Mouse (Mus musculus) forebrain, embryonic 15.5 days (tissue): ENCODE measurements around the gene Zbed4. TPM values are rescaled to one million over a fixed set of nuclear protein-coding genes. Genes with fewer than 3 reads are reported as not detected.

Experiments
- ATAC-seq: fragments of 200-750 bp; cut with Nextera tagmentation; replicated peaks from 2 replicates; pipeline ENCODE4 v1.8.0; 2017; ENCODE audit warnings: mild to moderate bottlenecking, moderate TSS enrichment, moderate library complexity
- H3K27ac ChIP-seq: fragments of 300-500 bp; sonication (generic); replicated peaks from 2 replicates; pipeline ENCODE4 v1.5.1; 2015; ENCODE audit warnings: mild to moderate bottlenecking, inconsistent platforms
- H3K27me3 ChIP-seq: fragments of 300-500 bp; sonication (generic); 2 replicates; pipeline ENCODE4 v1.6.1; 2015; ENCODE audit warnings: inconsistent platforms
- H3K36me3 ChIP-seq: fragments of 300-500 bp; sonication (generic); 2 replicates; pipeline ENCODE4 v1.6.1; 2015; ENCODE audit warnings: mild to moderate bottlenecking, inconsistent platforms
- H3K4me1 ChIP-seq: fragments of 300-500 bp; sonication (generic); 2 replicates; pipeline ENCODE4 v1.6.1; 2015; ENCODE audit warnings: inconsistent platforms
- H3K4me2 ChIP-seq: fragments of 300-500 bp; sonication (generic); replicated peaks from 2 replicates; pipeline ENCODE4 v1.6.1; 2015; ENCODE audit warnings: mild to moderate bottlenecking, inconsistent platforms
- H3K4me3 ChIP-seq: fragments of 300-500 bp; sonication (generic); 2 replicates; pipeline ENCODE4 v1.5.1; 2015; ENCODE audit warnings: mild to moderate bottlenecking, inconsistent platforms
- H3K9ac ChIP-seq: fragments of 300-500 bp; sonication (generic); replicated peaks from 2 replicates; pipeline ENCODE4 v1.6.1; 2015; ENCODE audit warnings: mild to moderate bottlenecking, inconsistent platforms
- H3K9me3 ChIP-seq: fragments of 300-500 bp; sonication (generic); 2 replicates; pipeline ENCODE4 v1.6.1; 2016; ENCODE audit warnings: inconsistent platforms
- WGBS: fragments of 180-500 bp; shearing (Covaris S2); methylation state at CpG from one replicate; pipeline ENCODE4 v1.1.7; 2015; ENCODE audit warnings: mixed read lengths; 5-methylcytosine and 5-hydroxymethylcytosine counted together
- polyA plus RNA-seq: library from polyadenylated mRNA; unstranded; fragments of >200 nt; fragmentation: Nextera tagmentation; extraction: Ambion mirVana; gene quantifications from 2 replicates; pipeline ENCODE4 v1.2.1, GENCODE M21; 2015

Zbed4 gene
- polyA plus RNA-seq, 1 experiment from 2014 or later: 23.0 TPM

DNA sequence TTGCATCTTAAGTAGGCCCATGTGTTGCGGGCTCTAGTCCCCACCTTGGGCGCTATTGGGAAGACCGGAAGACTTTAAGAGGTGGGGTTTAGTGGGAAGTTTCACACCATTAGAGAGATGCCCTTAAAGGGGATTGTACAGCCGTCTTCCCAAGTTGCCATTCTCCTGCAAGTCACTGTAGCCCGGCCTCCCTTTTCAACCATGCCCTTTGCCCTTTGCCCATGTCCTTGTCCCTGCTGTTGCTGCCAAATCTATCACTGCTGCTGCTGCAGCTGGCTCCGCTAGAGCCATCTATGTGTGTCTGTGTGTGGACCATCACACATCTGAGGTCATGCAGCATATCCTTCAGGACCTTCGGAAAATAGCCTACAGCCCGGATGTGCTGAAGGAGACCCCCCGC lies 81.1 kb downstream of the Zbed4 start:
- whole genome bisulfite sequencing: 87% methylated on average over 9 of the region's 9 CpGs

More for the DNA sequence above, 81.1 kb downstream of the Zbed4 start:
- Histone ChIP-seq H3K4me1 (peaks cover 7% of the 10 kb centered on the region), H3K27me3 (no peaks in the 10 kb centered on the region), H3K36me3 (no peaks in the 10 kb centered on the region), H3K9me3 (no peaks in the 10 kb centered on the region), H3K4me3 (no peak overlapping the region), H3K9ac (no peak overlapping the region), H3K4me2 (no peak overlapping the region), H3K27ac (no peak overlapping the region)
- ATAC-seq: no peak

Other genes with a start within 250 kb of the Zbed4 start
- gene Zdhhc25, start 151.4 kb upstream of the Zbed4 start, polyA plus RNA-seq: not detected in 2 replicates
- 27.2 and 29.3 TPM in 2 replicates for gene Brd1, start 17.4 kb upstream of the Zbed4 start, polyA plus RNA-seq
- gene Alg12, start 67.7 kb downstream of the Zbed4 start, polyA plus RNA-seq: 7.8 and 8.5 TPM in 2 replicates
- gene Creld2, start 68.0 kb downstream of the Zbed4 start, polyA plus RNA-seq: 58.5 and 59.5 TPM in 2 replicates
- 69.1 and 70.7 TPM in 2 replicates for gene Pim3, start 110.5 kb downstream of the Zbed4 start, polyA plus RNA-seq
- gene Ttll8, start 202.8 kb downstream of the Zbed4 start, polyA plus RNA-seq: 0.14 TPM in 1 of 2 replicates, not detected in the other
- gene Mlc1, start 227.3 kb downstream of the Zbed4 start, polyA plus RNA-seq: 29.6 and 36.6 TPM in 2 replicates
- gene Mov10l1, start 231.2 kb downstream of the Zbed4 start, polyA plus RNA-seq: not detected in 2 replicates